Comparison of ENCODE assay signal across 11 mouse cellular contexts in genomic region chr1:177447541-177448111, GRCm38 (mm10). TPM values are rescaled to one million over a fixed set of nuclear protein-coding genes. Genes with fewer than 3 reads are reported as not detected.
DNase-seq lines count a peak whose midpoint lies in the region; ATAC-seq and TF ChIP-seq lines count a peak whose summit lies in the region.
"Had no signal": no experiment of that assay in that cellular context is flagged by ENCODE, and none has a peak within 500 bp of the region (broad histone marks: within the 10 kb centered on the region; RNA-seq: fewer than 3 reads in every experiment).

No protein-coding gene starts in this region.

- no peak for TF ChIP-seq CTCF in left cerebral cortex, adult 2 months (IDR thresholded peaks at IDR 0.05)

- peak; percentile 17 to 44 for DNase-seq in left cerebral cortex, adult 2 months (ENCODE audit: extremely low spot score in 1 of 2, low spot score in 2 of 2)
- no peak for DNase-seq in left cerebral cortex, postnatal 36 days (ENCODE audit: low spot score in 2 of 2)
- DNase-seq in limb, embryonic 11.5 days (ENCODE audit: low spot score) = peak; percentile 58
- peak; percentile 46 for DNase-seq in retina, embryonic 14.5 days (ENCODE audit: low spot score)
- DNase-seq in kidney, postnatal 10 days = no peak
- no peak for DNase-seq in kidney, adult 8-10 months
- no peak for DNase-seq in thymus, postnatal 14 days
- DNase-seq: adrenal gland, postnatal 14 days; kidney, adult 9 months; liver, embryonic 13.5 days had no signal

- no peaks in the 10 kb centered on the region for H3K9me3 ChIP-seq in embryonic facial prominence, embryonic 15.5 days (replicated peaks)
- no peaks in the 10 kb centered on the region for H3K9me3 ChIP-seq in limb, embryonic 11.5 days (ENCODE audit: control insufficient read depth, low read length)
- H3K9me3 ChIP-seq: liver, embryonic 13.5 days had no signal

- peak overlapping the region; percentile 91 for H3K27ac ChIP-seq in left cerebral cortex, adult 2 months
- no peak overlapping the region for H3K27ac ChIP-seq in embryonic facial prominence, embryonic 15.5 days (replicated peaks)
- peak overlapping the region; percentile 62; the same call in 1 of the 2 replicates for H3K27ac ChIP-seq in limb, embryonic 11.5 days (replicated peaks; ENCODE audit: low read depth, low read length)
- H3K27ac ChIP-seq: liver, embryonic 13.5 days had no signal

- H3K4me2 ChIP-seq in embryonic facial prominence, embryonic 15.5 days (replicated peaks) = peak overlapping the region; percentile 8; the same call in 1 of the 2 replicates
- peak overlapping the region; percentile 17; the same call in 1 of the 2 replicates for H3K4me2 ChIP-seq in limb, embryonic 11.5 days (ENCODE audit: low read depth, severe bottlenecking)
- H3K4me2 ChIP-seq: liver, embryonic 13.5 days had no signal

- H3K4me1 ChIP-seq in embryonic facial prominence, embryonic 15.5 days = peaks cover 45% of the 10 kb centered on the region
- H3K4me1 ChIP-seq in limb, embryonic 11.5 days (ENCODE audit: control insufficient read depth, insufficient read depth, low read length) = peaks cover 25% of the 10 kb centered on the region

- WGBS in embryonic facial prominence, embryonic 15.5 days = 55% methylated on average over 12 of the region's 12 CpGs
- WGBS in limb, embryonic 11.5 days = 55% methylated on average over 12 of the region's 12 CpGs

- H3K27me3 ChIP-seq in embryonic facial prominence, embryonic 15.5 days = no peaks in the 10 kb centered on the region
- H3K27me3 ChIP-seq in limb, embryonic 11.5 days (ENCODE audit: control insufficient read depth, insufficient read depth, low read length) = no peaks in the 10 kb centered on the region
- H3K27me3 ChIP-seq: liver, embryonic 13.5 days had no signal

- intact Hi-C loops in left cerebral cortex, adult 2 months (cut with DNase I) = loop anchor here (5.0 to 10.0 kb wide), 3 partner anchors 175 to 515 kb away; no protein-coding TSS in a partner anchor
- intact Hi-C loops in left cerebral cortex, postnatal 36 days (cut with DNase I) = loop anchor here (2.0 to 10.0 kb wide), 3 partner anchors 237 to 563 kb away; no protein-coding TSS in a partner anchor

- no peak for ATAC-seq in embryonic facial prominence, embryonic 15.5 days (ENCODE audit: insufficient number of reproducible peaks, low FRiP score, low TSS enrichment, low read depth)
- ATAC-seq in limb, embryonic 11.5 days (ENCODE audit: insufficient number of reproducible peaks, low FRiP score, low TSS enrichment, low read depth) = peak; percentile 15; the same call in 1 of the 2 replicates

- peaks cover 14% of the 10 kb centered on the region; the same call in 1 of the 2 replicates for H3K36me3 ChIP-seq in embryonic facial prominence, embryonic 15.5 days
- H3K36me3 ChIP-seq in limb, embryonic 11.5 days (ENCODE audit: control insufficient read depth, insufficient read depth, low read length) = peaks cover 6% of the 10 kb centered on the region

- H3K9ac ChIP-seq in embryonic facial prominence, embryonic 15.5 days = no peak overlapping the region
- H3K9ac ChIP-seq in limb, embryonic 11.5 days (ENCODE audit: low read length) = no peak overlapping the region
- H3K9ac ChIP-seq: liver, embryonic 13.5 days had no signal

- H3K4me3 ChIP-seq in left cerebral cortex, adult 2 months = peak overlapping the region; percentile 75
- H3K4me3 ChIP-seq in embryonic facial prominence, embryonic 15.5 days (replicated peaks) = no peak overlapping the region
- no peak overlapping the region for H3K4me3 ChIP-seq in limb, embryonic 11.5 days (ENCODE audit: low read depth, low read length)
- H3K4me3 ChIP-seq: liver, embryonic 13.5 days had no signal

RNA-seq across cellular contexts. Expression of gene Zbtb18, which starts 5.5 kb away (rescaled TPM):
- 100 to 1,000 TPM; 351 to 386 TPM for total RNA-seq in left cerebral cortex, adult 2 months (2021)
- total RNA-seq in left cerebral cortex, postnatal 36 days (2021) = 100 to 1,000 TPM; 354 to 392 TPM
- polyA plus RNA-seq in embryonic facial prominence, embryonic 15.5 days (2015; fragmentation: Nextera tagmentation; extraction: Ambion mirVana) = 2.5 and 4.9 TPM in 2 replicates
- 1.6 and 2.0 TPM in 2 replicates for polyA plus RNA-seq in limb, embryonic 11.5 days (2014; fragmentation: Nextera tagmentation; extraction: Ambion mirVana)

Comparison
In these comparisons a context has a peak if more than half of its experiments do, and no peak if none do; other contexts are left out.
1. DNase-seq: peak in left cerebral cortex, adult 2 months (2 of 2), limb, embryonic 11.5 days (single experiment) and retina, embryonic 14.5 days (single experiment); none in left cerebral cortex, postnatal 36 days (0 of 2), kidney, postnatal 10 days (single experiment), kidney, adult 8-10 months (0 of 2) and thymus, postnatal 14 days (single experiment).